Mouse (Mus musculus): ENCODE results near the gene Kcnq2. TPM values are rescaled to one million over a fixed set of nuclear protein-coding genes. Genes with fewer than 3 reads are reported as not detected.

Gene Kcnq2
- polyA plus RNA-seq, 1 experiment from 2014 or later: not detected

GRCm38 (mm10) chr2:181101626-181102025, 33.5 kb downstream of the Kcnq2 start:
- WGBS: 65% methylated on average over 1 of the region's 1 CpGs
- no peak overlapping the region for H3K9ac ChIP-seq (ENCODE audit: low read depth, low read length)
- H3K27ac ChIP-seq: no peak overlapping the region
- no peak overlapping the region for H3K4me2 ChIP-seq (ENCODE audit: low read length)
- DNase-seq (ENCODE audit: low spot score): no peak
- no peaks in the 10 kb centered on the region for H3K27me3 ChIP-seq (ENCODE audit: insufficient read depth, low read length)
- H3K36me3 ChIP-seq (ENCODE audit: insufficient read depth, low read length): no peaks in the 10 kb centered on the region
- no peaks in the 10 kb centered on the region for H3K4me1 ChIP-seq (replicated peaks; ENCODE audit: insufficient read depth, low read length)
- no peak for ATAC-seq (replicated peaks; ENCODE audit: low FRiP score, low read depth)
- no peak for TF ChIP-seq CTCF (IDR thresholded peaks at IDR 0.05; ENCODE audit: low read depth)
- no peak overlapping the region for H3K4me3 ChIP-seq (replicated peaks; ENCODE audit: low read depth, low read length)
- no peaks in the 10 kb centered on the region for H3K9me3 ChIP-seq (replicated peaks; ENCODE audit: low read length)

GRCm38 (mm10) chr2:181100087-181100486, 35.0 kb downstream of the Kcnq2 start:
- no peak for ATAC-seq (replicated peaks; ENCODE audit: low FRiP score, low read depth)

GRCm38 (mm10) chr2:181090123-181090522, 45.0 kb downstream of the Kcnq2 start:
- DNase-seq (ENCODE audit: low spot score) (no peak), ATAC-seq (replicated peaks; ENCODE audit: low FRiP score, low read depth) (no peak)
- no peak overlapping the region for H3K4me3 ChIP-seq (replicated peaks; ENCODE audit: low read depth, low read length)
- no peak overlapping the region for H3K9ac ChIP-seq (ENCODE audit: low read depth, low read length)
- H3K36me3 ChIP-seq (ENCODE audit: insufficient read depth, low read length): no peaks in the 10 kb centered on the region
- no peak for TF ChIP-seq CTCF (IDR thresholded peaks at IDR 0.05; ENCODE audit: low read depth)
- H3K4me2 ChIP-seq (ENCODE audit: low read length): no peak overlapping the region
- no peaks in the 10 kb centered on the region for H3K4me1 ChIP-seq (replicated peaks; ENCODE audit: insufficient read depth, low read length)
- 80% methylated on average over 3 of the region's 3 CpGs for WGBS
- H3K27me3 ChIP-seq (ENCODE audit: insufficient read depth, low read length): no peaks in the 10 kb centered on the region
- H3K9me3 ChIP-seq (replicated peaks; ENCODE audit: low read length): no peaks in the 10 kb centered on the region
- no peak overlapping the region for H3K27ac ChIP-seq

More at GRCm38 (mm10) chr2:181100087-181100486, 35.0 kb downstream of the Kcnq2 start:
- Histone ChIP-seq H3K36me3 (ENCODE audit: insufficient read depth, low read length) (no peaks in the 10 kb centered on the region), H3K4me1 (replicated peaks; ENCODE audit: insufficient read depth, low read length) (no peaks in the 10 kb centered on the region), H3K4me2 (ENCODE audit: low read length) (no peak overlapping the region), H3K9me3 (replicated peaks; ENCODE audit: low read length) (no peaks in the 10 kb centered on the region), H3K27me3 (ENCODE audit: insufficient read depth, low read length) (no peaks in the 10 kb centered on the region), H3K27ac (no peak overlapping the region), H3K9ac (ENCODE audit: low read depth, low read length) (no peak overlapping the region), H3K4me3 (replicated peaks; ENCODE audit: low read depth, low read length) (no peak overlapping the region)
- no peak for TF ChIP-seq CTCF (IDR thresholded peaks at IDR 0.05; ENCODE audit: low read depth)
- no peak for DNase-seq (ENCODE audit: low spot score)
- WGBS: 94% methylated on average over 2 of the region's 2 CpGs

GRCm38 (mm10) chr2:181084997-181085396, 50.1 kb downstream of the Kcnq2 start:
- H3K4me2 ChIP-seq (ENCODE audit: low read length): no peak overlapping the region
- no peaks in the 10 kb centered on the region for H3K4me1 ChIP-seq (replicated peaks; ENCODE audit: insufficient read depth, low read length)
- TF ChIP-seq CTCF (IDR thresholded peaks at IDR 0.05; ENCODE audit: low read depth): no peak
- no peak for ATAC-seq (replicated peaks; ENCODE audit: low FRiP score, low read depth)
- 72% methylated on average over 8 of the region's 8 CpGs for WGBS
- H3K4me3 ChIP-seq (replicated peaks; ENCODE audit: low read depth, low read length): no peak overlapping the region
- H3K27me3 ChIP-seq (ENCODE audit: insufficient read depth, low read length): no peaks in the 10 kb centered on the region
- no peaks in the 10 kb centered on the region for H3K9me3 ChIP-seq (replicated peaks; ENCODE audit: low read length)
- H3K27ac ChIP-seq: no peak overlapping the region
- no peaks in the 10 kb centered on the region for H3K36me3 ChIP-seq (ENCODE audit: insufficient read depth, low read length)
- DNase-seq (ENCODE audit: low spot score): no peak
- no peak overlapping the region for H3K9ac ChIP-seq (ENCODE audit: low read depth, low read length)

- no peaks in the 10 kb centered on the region for H3K9me3 ChIP-seq (replicated peaks; ENCODE audit: low read length)
- no peak overlapping the region for H3K27ac ChIP-seq
- no peaks in the 10 kb centered on the region for H3K36me3 ChIP-seq (ENCODE audit: insufficient read depth, low read length)
- no peaks in the 10 kb centered on the region for H3K4me1 ChIP-seq (replicated peaks; ENCODE audit: insufficient read depth, low read length)
- ATAC-seq (replicated peaks; ENCODE audit: low FRiP score, low read depth): no peak
- H3K27me3 ChIP-seq (ENCODE audit: insufficient read depth, low read length): no peaks in the 10 kb centered on the region
- no peak overlapping the region for H3K4me2 ChIP-seq (ENCODE audit: low read length)
- H3K4me3 ChIP-seq (replicated peaks; ENCODE audit: low read depth, low read length): no peak overlapping the region
- no peak for TF ChIP-seq CTCF (IDR thresholded peaks at IDR 0.05; ENCODE audit: low read depth)
- H3K9ac ChIP-seq (ENCODE audit: low read depth, low read length): no peak overlapping the region
- 50% methylated on average over 4 of the region's 4 CpGs for WGBS
- DNase-seq (ENCODE audit: low spot score): no peak
Measured at GRCm38 (mm10) chr2:181083945-181084344, 51.2 kb downstream of the Kcnq2 start.

- Histone ChIP-seq H3K9me3 (replicated peaks; ENCODE audit: low read length) (no peaks in the 10 kb centered on the region), H3K27ac (no peak overlapping the region), H3K36me3 (ENCODE audit: insufficient read depth, low read length) (no peaks in the 10 kb centered on the region), H3K4me3 (replicated peaks; ENCODE audit: low read depth, low read length) (no peak overlapping the region), H3K9ac (ENCODE audit: low read depth, low read length) (no peak overlapping the region), H3K4me1 (replicated peaks; ENCODE audit: insufficient read depth, low read length) (no peaks in the 10 kb centered on the region), H3K27me3 (ENCODE audit: insufficient read depth, low read length) (no peaks in the 10 kb centered on the region), H3K4me2 (ENCODE audit: low read length) (no peak overlapping the region)
- ATAC-seq (replicated peaks; ENCODE audit: low FRiP score, low read depth): no peak
- 51% methylated on average over 5 of the region's 5 CpGs for WGBS
- DNase-seq (ENCODE audit: low spot score): no peak
- no peak for TF ChIP-seq CTCF (IDR thresholded peaks at IDR 0.05; ENCODE audit: low read depth)
Measured at GRCm38 (mm10) chr2:181080886-181081285, 54.2 kb downstream of the Kcnq2 start.

- H3K27me3 ChIP-seq (ENCODE audit: insufficient read depth, low read length): no peaks in the 10 kb centered on the region
- no peaks in the 10 kb centered on the region for H3K9me3 ChIP-seq (replicated peaks; ENCODE audit: low read length)
- H3K9ac ChIP-seq (ENCODE audit: low read depth, low read length): no peak overlapping the region
- no peaks in the 10 kb centered on the region for H3K36me3 ChIP-seq (ENCODE audit: insufficient read depth, low read length)
- no peak overlapping the region for H3K27ac ChIP-seq
- no peak for TF ChIP-seq CTCF (IDR thresholded peaks at IDR 0.05; ENCODE audit: low read depth)
- no peak overlapping the region for H3K4me3 ChIP-seq (replicated peaks; ENCODE audit: low read depth, low read length)
- no peak for DNase-seq (ENCODE audit: low spot score)
- no peak overlapping the region for H3K4me2 ChIP-seq (ENCODE audit: low read length)
- no peaks in the 10 kb centered on the region for H3K4me1 ChIP-seq (replicated peaks; ENCODE audit: insufficient read depth, low read length)
- 87% methylated on average over 2 of the region's 2 CpGs for WGBS
- ATAC-seq (replicated peaks; ENCODE audit: low FRiP score, low read depth): no peak
Measured at GRCm38 (mm10) chr2:181079518-181079917, 55.6 kb downstream of the Kcnq2 start.
